Mouse (Mus musculus) heart, adult 11 months (tissue): ENCODE results near the gene Dspp.

Experiments used
- DNase-seq: peaks from one replicate; pipeline ENCODE4 v3.0.0; 2022

Gene Dspp

GRCm38 (mm10) chr5:104201153-104201950, 30.8 kb downstream of the Dspp start:
- no peak for DNase-seq

GRCm38 (mm10) chr5:104202351-104202750, 31.8 kb downstream of the Dspp start, which contains the start of gene Dmp1:
Gene Dmp1, plus strand, starts transcription at chr5:104202613.
- DNase-seq, result peak; percentile 85

GRCm38 (mm10) chr5:104212531-104212930, 42.0 kb downstream of the Dspp start:
- peak; percentile 92 for DNase-seq

- peak; percentile 81 for DNase-seq
These were observed 48.4 kb downstream of the Dspp start for GRCm38 (mm10) chr5:104218926-104219325.

GRCm38 (mm10) chr5:104224299-104224698, 53.8 kb downstream of the Dspp start:
- no peak for DNase-seq

- no peak for DNase-seq
These were observed 54.2 kb downstream of the Dspp start for GRCm38 (mm10) chr5:104224750-104225149.

GRCm38 (mm10) chr5:104228497-104228896, 58.0 kb downstream of the Dspp start:
- DNase-seq, result no peak
